Comparison of ENCODE assay signal across 25 mouse cellular contexts in genomic region chr11:91461946-91462345, GRCm38 (mm10).
DNase-seq lines count a peak whose midpoint lies in the region; ATAC-seq lines count a peak whose summit lies in the region.
"Had no signal": no experiment of that assay in that cellular context is flagged by ENCODE, and none has a peak within 500 bp of the region (broad histone marks: within the 10 kb centered on the region; RNA-seq: fewer than 3 reads in every experiment).

No protein-coding gene starts in this region.

- no peaks in the 10 kb centered on the region for H3K9me3 ChIP-seq in midbrain, embryonic 14.5 days (ENCODE audit: control insufficient read depth, low read length)
- H3K9me3 ChIP-seq in midbrain, embryonic 13.5 days = no peaks in the 10 kb centered on the region
- H3K9me3 ChIP-seq: forebrain, embryonic 10.5 days; forebrain, embryonic 13.5 days; G1E; heart, embryonic 10.5 days; heart, embryonic 13.5 days; hindbrain, embryonic 15.5 days; intestine, embryonic 15.5 days had no signal

- no peak overlapping the region for H3K27ac ChIP-seq in midbrain, embryonic 14.5 days (replicated peaks; ENCODE audit: low read depth, low read length)
- H3K27ac ChIP-seq in midbrain, embryonic 13.5 days = no peak overlapping the region
- H3K27ac ChIP-seq: forebrain, embryonic 10.5 days; forebrain, embryonic 13.5 days; heart, adult 2 months; heart, embryonic 10.5 days; heart, embryonic 13.5 days; hindbrain, embryonic 15.5 days; intestine, embryonic 15.5 days had no signal

- 44% methylated on average over 3 of the region's 3 CpGs for WGBS in midbrain, embryonic 14.5 days
- WGBS in midbrain, embryonic 13.5 days = 64% methylated on average over 3 of the region's 3 CpGs

- H3K9ac ChIP-seq in midbrain, embryonic 14.5 days (replicated peaks; ENCODE audit: low read length) = no peak overlapping the region
- no peak overlapping the region for H3K9ac ChIP-seq in midbrain, embryonic 13.5 days (replicated peaks)
- H3K9ac ChIP-seq: forebrain, embryonic 13.5 days; heart, embryonic 13.5 days; hindbrain, embryonic 15.5 days; intestine, embryonic 15.5 days had no signal

- H3K4me2 ChIP-seq in midbrain, embryonic 14.5 days (ENCODE audit: low read length) = no peak overlapping the region
- no peak overlapping the region for H3K4me2 ChIP-seq in midbrain, embryonic 13.5 days (replicated peaks)
- H3K4me2 ChIP-seq: forebrain, embryonic 13.5 days; heart, embryonic 13.5 days; hindbrain, embryonic 15.5 days; intestine, embryonic 15.5 days had no signal

- no peaks in the 10 kb centered on the region for H3K36me3 ChIP-seq in midbrain, embryonic 14.5 days (ENCODE audit: control insufficient read depth, insufficient read depth, low read length)
- no peaks in the 10 kb centered on the region for H3K36me3 ChIP-seq in midbrain, embryonic 13.5 days
- H3K36me3 ChIP-seq: forebrain, embryonic 10.5 days; G1E; heart, embryonic 10.5 days; heart, embryonic 13.5 days; hindbrain, embryonic 15.5 days; intestine, embryonic 15.5 days had no signal

- no peak for ATAC-seq in midbrain, embryonic 14.5 days (ENCODE audit: low FRiP score, low TSS enrichment)
- no peak for ATAC-seq in midbrain, embryonic 13.5 days
- ATAC-seq: forebrain, embryonic 13.5 days; forebrain, embryonic 16.5 days; intestine, embryonic 15.5 days; Patski had no signal

- no peaks in the 10 kb centered on the region for H3K27me3 ChIP-seq in midbrain, embryonic 14.5 days (ENCODE audit: control insufficient read depth, insufficient read depth, low read length)
- no peaks in the 10 kb centered on the region for H3K27me3 ChIP-seq in midbrain, embryonic 13.5 days
- H3K27me3 ChIP-seq: CH12.LX; forebrain, embryonic 13.5 days; heart, embryonic 13.5 days; hindbrain, embryonic 15.5 days; intestine, embryonic 15.5 days; Patski had no signal

- no peak overlapping the region for H3K4me3 ChIP-seq in midbrain, embryonic 14.5 days (replicated peaks; ENCODE audit: low read depth, low read length)
- H3K4me3 ChIP-seq in midbrain, embryonic 13.5 days (replicated peaks) = no peak overlapping the region
- H3K4me3 ChIP-seq: forebrain, embryonic 10.5 days; forebrain, embryonic 13.5 days; heart, adult 2 months; heart, embryonic 10.5 days; heart, embryonic 13.5 days; hindbrain, embryonic 15.5 days; intestine, embryonic 15.5 days had no signal

- DNase-seq in cerebellum, postnatal 14 days = peak; percentile 10 to 14
- DNase-seq in cerebellum, adult 9-10 months = no peak
- peak; percentile 16 for DNase-seq in midbrain, embryonic 14.5 days
- peak; percentile 48 for DNase-seq in retina, embryonic 14.5 days (ENCODE audit: low spot score)
- DNase-seq in adrenal gland, postnatal 10 days = no peak
- DNase-seq: adrenal gland, postnatal 14 days; B cell, adult 2 months; cerebellum, adult 18-20 months; cerebellum, adult 9-11 months; gastrocnemius, postnatal 10 days; gastrocnemius, postnatal 36 days; heart, adult 2 months; heart, postnatal 14 days; heart, postnatal 4 days had no signal

- H3K4me1 ChIP-seq in midbrain, embryonic 14.5 days (ENCODE audit: control insufficient read depth, insufficient read depth, low read length) = peaks cover 7% of the 10 kb centered on the region; the same call in 1 of the 2 replicates
- H3K4me1 ChIP-seq in midbrain, embryonic 13.5 days (replicated peaks) = peaks cover 15% of the 10 kb centered on the region
- H3K4me1 ChIP-seq: heart, embryonic 10.5 days; heart, embryonic 13.5 days; hindbrain, embryonic 15.5 days; intestine, embryonic 15.5 days had no signal

Comparison
In these comparisons a context has a peak if more than half of its experiments do, and no peak if none do; other contexts are left out.
1. DNase-seq: peak in cerebellum, postnatal 14 days (2 of 2), midbrain, embryonic 14.5 days (single experiment) and retina, embryonic 14.5 days (single experiment); none in cerebellum, adult 9-10 months (single experiment) and adrenal gland, postnatal 10 days (single experiment).